Comparison of ENCODE assay signal across 10 mouse cellular contexts in genomic region chr11:72983283-72983682, GRCm38 (mm10). TPM values are rescaled to one million over a fixed set of nuclear protein-coding genes. Genes with fewer than 3 reads are reported as not detected.
DNase-seq lines count a peak whose midpoint lies in the region; TF ChIP-seq lines count a peak whose summit lies in the region.
"Had no signal": no experiment of that assay in that cellular context is flagged by ENCODE, and none has a peak within 500 bp of the region (broad histone marks: within the 10 kb centered on the region; RNA-seq: fewer than 3 reads in every experiment).

No protein-coding gene starts in this region.

- peak; percentile 90 for TF ChIP-seq RAD21 in CH12.LX (IDR thresholded peaks at IDR 0.05; ENCODE audit: low read depth, low read length)

- no peaks in the 10 kb centered on the region for H3K27me3 ChIP-seq in cerebellum, adult 2 months (ENCODE audit: control insufficient read depth, insufficient read depth, low read length)
- no peaks in the 10 kb centered on the region for H3K27me3 ChIP-seq in CH12.LX (replicated peaks)
- H3K27me3 ChIP-seq: hindbrain, embryonic 15.5 days had no signal

- intact Hi-C loops in left cerebral cortex, adult 2 months (cut with DNase I): no loop called here
- intact Hi-C loops in left cerebral cortex, postnatal 4 days (cut with DNase I): no loop called here

- dilution Hi-C loops in CH12.LX (cut with MboI; ENCODE audit: extremely low pct_ligation_motif_present, extremely low pct_unique_long_range_greater_than_20kb, low sequenced_read_pairs): no loop called here

- H3K9ac ChIP-seq in CH12.LX (ENCODE audit: insufficient read depth, low read depth): no peak overlapping the region
- H3K9ac ChIP-seq: hindbrain, embryonic 15.5 days had no signal

- H3K36me3 ChIP-seq in CH12.LX (replicated peaks in 1 of 2; ENCODE audit: control insufficient read depth in 1 of 2, insufficient read depth in 1 of 2, low read length in 1 of 2): peaks cover 80 to 97% of the 10 kb centered on the region in 2 experiments
- H3K36me3 ChIP-seq: hindbrain, embryonic 15.5 days had no signal

- no peak overlapping the region for H3K27ac ChIP-seq in cerebellum, adult 2 months (ENCODE audit: insufficient read depth, low read length)
- H3K27ac ChIP-seq in left cerebral cortex, adult 2 months: no peak overlapping the region
- H3K27ac ChIP-seq in CH12.LX (ENCODE audit: insufficient read depth, low read depth): no peak overlapping the region
- H3K27ac ChIP-seq: hindbrain, embryonic 15.5 days had no signal

- H3K9me3 ChIP-seq in CH12.LX (replicated peaks; ENCODE audit: low read length): no peaks in the 10 kb centered on the region
- H3K9me3 ChIP-seq: hindbrain, embryonic 15.5 days had no signal

- in situ Hi-C loops in CH12.LX (cut with MboI; ENCODE audit: low pct_ligation_motif_present, low pct_unique_long_range_greater_than_20kb, low sequenced_read_pairs): loop anchor here (5.0 kb wide), 1 partner anchor 66 kb away; no protein-coding TSS in a partner anchor

- 68% methylated on average over 5 of the region's 5 CpGs for WGBS in cerebellum, adult 2 months

- no peaks in the 10 kb centered on the region for H3K4me1 ChIP-seq in cerebellum, adult 2 months (ENCODE audit: control insufficient read depth, insufficient read depth, low read length)
- peaks cover 10 to 66% of the 10 kb centered on the region in 2 experiments; a peak in 3 of 4 replicates for H3K4me1 ChIP-seq in CH12.LX (ENCODE audit: control insufficient read depth in 1 of 2, insufficient read depth in 2 of 2)
- H3K4me1 ChIP-seq: hindbrain, embryonic 15.5 days had no signal

- no peak overlapping the region for H3K4me3 ChIP-seq in cerebellum, adult 2 months (replicated peaks; ENCODE audit: insufficient read depth, low read depth, low read length)
- no peak overlapping the region for H3K4me3 ChIP-seq in left cerebral cortex, adult 2 months
- H3K4me3 ChIP-seq in CH12.LX (replicated peaks in 1 of 3; ENCODE audit: low read depth in 2 of 3, low read length in 2 of 3, poor library complexity in 1 of 3): no peak overlapping the region
- H3K4me3 ChIP-seq: erythroblast, embryonic 14.5 days; hindbrain, embryonic 15.5 days had no signal

- no peak for TF ChIP-seq EP300 in CH12.LX (IDR thresholded peaks at IDR 0.05; ENCODE audit: low read length)

- no peaks in the 10 kb centered on the region for H3K79me2 ChIP-seq in CH12.LX (replicated peaks; ENCODE audit: control insufficient read depth, extremely low read depth, insufficient read depth, poor library complexity, severe bottlenecking)

- no peak for TF ChIP-seq POLR2A in cerebellum, adult 2 months (IDR thresholded peaks at IDR 0.05; ENCODE audit: borderline replicate concordance, insufficient read depth, low read length)
- no peak for TF ChIP-seq POLR2A in CH12.LX (IDR thresholded peaks at IDR 0.05; ENCODE audit: low read depth, low read length)

- H3K4me2 ChIP-seq in CH12.LX (ENCODE audit: insufficient read depth, low read depth, poor library complexity, severe bottlenecking): no peak overlapping the region
- H3K4me2 ChIP-seq: hindbrain, embryonic 15.5 days had no signal

- TF ChIP-seq CTCF in cerebellum, adult 2 months (IDR thresholded peaks at IDR 0.05; ENCODE audit: borderline replicate concordance, insufficient read depth, low read depth, low read length): peak; percentile 50; the same call in 1 of the 2 replicates
- TF ChIP-seq CTCF in left cerebral cortex, adult 2 months (IDR thresholded peaks at IDR 0.05): peak; percentile 32
- TF ChIP-seq CTCF in CH12.LX (conservative IDR thresholded peaks at IDR 0.05 in 1 of 2, IDR thresholded peaks at IDR 0.05 in 1 of 2; ENCODE audit: low read depth in 2 of 2, low read length in 2 of 2): peak; percentile 34 to 89; a peak in 3 of 4 replicates

- no peak for DNase-seq in cerebellum, adult 2 months
- DNase-seq in cerebellum, adult 18-20 months: no peak
- no peak for DNase-seq in left cerebral cortex, adult 2 months (ENCODE audit: extremely low spot score in 1 of 2, low spot score in 2 of 2)
- no peak for DNase-seq in left cerebral cortex, postnatal 4 days
- DNase-seq in CH12.LX (ENCODE audit: extremely low read depth): peak; percentile 47
- DNase-seq in kidney, postnatal 10 days: peak; percentile 54
- DNase-seq in c-Kit-positive CD71-positive TER-119-positive erythroid progenitor cells, embryonic 14.5 days (ENCODE audit: low spot score): no peak
- DNase-seq in right cerebral cortex, postnatal 4 days: no peak

TF ChIP-seq in CH12.LX, 34 proteins besides CTCF, POLR2A, EP300 and RAD21:
- TF ChIP-seq BHLHE40 (IDR thresholded peaks at IDR 0.05; ENCODE audit: low read depth, low read length) (no peak), SMC3 (IDR thresholded peaks at IDR 0.05; ENCODE audit: low read depth, low read length) (peak; percentile 97), TBP (conservative IDR thresholded peaks at IDR 0.05; ENCODE audit: low read depth, low read length) (no peak), ZKSCAN1 (IDR thresholded peaks at IDR 0.05; ENCODE audit: borderline replicate concordance, low read depth, low read length) (no peak), ZC3H11A (IDR thresholded peaks at IDR 0.05; ENCODE audit: low read depth, low read length) (peak; percentile 62)

RNA-seq across cellular contexts. Expression of gene P2rx1, which starts 15.6 kb away (rescaled TPM):
- polyA plus RNA-seq in cerebellum, adult 2 months (2012; rRNA removed): 0.41 and 0.46 TPM in 2 replicates
- under 1 TPM; 0.20 to 0.40 TPM for total RNA-seq in left cerebral cortex, adult 2 months (2021)
- under 1 TPM; 0.28 to 0.50 TPM for total RNA-seq in left cerebral cortex, postnatal 4 days (2021)
- total RNA-seq in CH12.LX (2012; rRNA removed) (12.3 and 21.5 TPM in 2 replicates), CH12.LX (2014; rRNA removed) (15.9 and 18.9 TPM in 2 replicates)
- polyA plus RNA-seq in CH12.LX (2012; ENCODE audit: insufficient read length, low read depth): 22.8 and 23.3 TPM in 2 replicates

RNA-seq across cellular contexts. Expression of gene Atp2a3, which starts 22.3 kb away (rescaled TPM):
- polyA plus RNA-seq in cerebellum, adult 2 months (2012; rRNA removed): 104 and 125 TPM in 2 replicates
- 1 to 10 TPM; 6.9 to 7.0 TPM for total RNA-seq in left cerebral cortex, adult 2 months (2021)
- 1 to 10 TPM; 2.3 to 2.5 TPM for total RNA-seq in left cerebral cortex, postnatal 4 days (2021)
- total RNA-seq in CH12.LX (2012; rRNA removed) (136 and 218 TPM in 2 replicates), CH12.LX (2014; rRNA removed) (44.1 and 61.4 TPM in 2 replicates)
- polyA plus RNA-seq in CH12.LX (2012; ENCODE audit: insufficient read length, low read depth): 255 and 279 TPM in 2 replicates

RNA-seq across cellular contexts. Expression of gene Camkk1, which starts 35.5 kb away (rescaled TPM):
- polyA plus RNA-seq in cerebellum, adult 2 months (2012; rRNA removed): 68.8 and 70.8 TPM in 2 replicates
- total RNA-seq in left cerebral cortex, adult 2 months (2021): 100 to 1,000 TPM; 118 to 126 TPM
- 10 to 100 TPM; 28.7 to 30.5 TPM for total RNA-seq in left cerebral cortex, postnatal 4 days (2021)
- total RNA-seq in CH12.LX (2012; rRNA removed): 8.2 and 9.1 TPM in 2 replicates
- total RNA-seq in CH12.LX (2014; rRNA removed): 5.1 and 6.8 TPM in 2 replicates
- polyA plus RNA-seq in CH12.LX (2012; ENCODE audit: insufficient read length, low read depth): 5.0 and 5.4 TPM in 2 replicates

Comparison
In these comparisons a context has a peak if more than half of its experiments do, and no peak if none do; other contexts are left out.
1. DNase-seq: peak in CH12.LX (single experiment) and kidney, postnatal 10 days (single experiment); none in cerebellum, adult 2 months (0 of 2), cerebellum, adult 18-20 months (0 of 2), left cerebral cortex, adult 2 months (0 of 2), left cerebral cortex, postnatal 4 days (single experiment), c-Kit-positive CD71-positive TER-119-positive erythroid progenitor cells, embryonic 14.5 days (single experiment) and right cerebral cortex, postnatal 4 days (single experiment).
2. RNA of gene P2rx1, which starts 15.6 kb away (total RNA-seq): 12.3 to 21.5 TPM in CH12.LX; 0.28 to 0.50 TPM in left cerebral cortex, postnatal 4 days and 0.20 to 0.40 TPM in left cerebral cortex, adult 2 months; every median in the first group is over 4 times any median in the second.
3. RNA of gene Atp2a3, which starts 22.3 kb away (total RNA-seq): 44.1 to 218 TPM in CH12.LX; 6.9 to 7.0 TPM in left cerebral cortex, adult 2 months and 2.3 to 2.5 TPM in left cerebral cortex, postnatal 4 days; every median in the first group is over 4 times any median in the second.
4. Peak in every context shown above with its lines, with median percentiles within 50 percentile points of each other: CTCF ChIP-seq.